Mouse (Mus musculus) midbrain, embryonic 14.5 days (tissue): ENCODE data around the gene Lamtor3. TPM values are rescaled to one million over a fixed set of nuclear protein-coding genes. Genes with fewer than 3 reads are reported as not detected.
"Not testable (repeated sequence)": the region's sequence is repeated elsewhere in the genome, so short reads cannot be mapped to it uniquely, and the experiment has no call there.

ENCODE experiments used
- ATAC-seq: fragments of 200-750 bp; cut with Nextera tagmentation; 2 replicates; pipeline ENCODE4 v1.8.0; 2017; ENCODE audit warnings: moderate number of reproducible peaks, moderate library complexity; ENCODE audit not compliant: low FRiP score, low TSS enrichment
- DNase-seq: peaks from one replicate; pipeline ENCODE4 v3.0.0-alpha.2; 2015
- H3K27ac ChIP-seq: fragments of 300-500 bp; sonication (generic); replicated peaks from 2 replicates; pipeline ENCODE4 v1.5.1; 2014; ENCODE audit warnings: mild to moderate bottlenecking, low read depth, low read length, moderate library complexity
- H3K27me3 ChIP-seq: fragments of 300-500 bp; sonication (generic); 2 replicates; pipeline ENCODE4 v1.6.1; 2014; ENCODE audit warnings: low read length, control low read depth, mixed read lengths; ENCODE audit not compliant: control insufficient read depth, insufficient read depth
- H3K36me3 ChIP-seq: fragments of 300-500 bp; sonication (generic); 2 replicates; pipeline ENCODE4 v1.6.1; 2014; ENCODE audit warnings: low read length, control low read depth; ENCODE audit not compliant: control insufficient read depth, insufficient read depth
- H3K4me1 ChIP-seq: fragments of 300-500 bp; sonication (generic); 2 replicates; pipeline ENCODE4 v1.6.1; 2014; ENCODE audit warnings: mild to moderate bottlenecking, antibody characterized with exemption, low read length, control low read depth; ENCODE audit not compliant: control insufficient read depth, insufficient read depth
- H3K4me2 ChIP-seq: fragments of 300-500 bp; sonication (generic); 2 replicates; pipeline ENCODE4 v1.6.1; 2014; ENCODE audit warnings: mild to moderate bottlenecking, low read length, moderate library complexity
- H3K4me3 ChIP-seq: fragments of 300-500 bp; sonication (generic); replicated peaks from 2 replicates; pipeline ENCODE4 v1.5.1; 2014; ENCODE audit warnings: low read depth, low read length
- H3K9ac ChIP-seq: fragments of 300-500 bp; sonication (generic); replicated peaks from 2 replicates; pipeline ENCODE4 v1.6.1; 2014; ENCODE audit warnings: mild to moderate bottlenecking, low read length, moderate library complexity
- H3K9me3 ChIP-seq: fragments of 300-500 bp; sonication (generic); 2 replicates; pipeline ENCODE4 v1.6.1; 2016; ENCODE audit warnings: low read length, control low read depth, mixed read lengths; ENCODE audit not compliant: control insufficient read depth
- whole genome bisulfite sequencing: fragments of 180-500 bp; shearing (Covaris S2); extraction: QIAGEN DNeasy Blood & Tissue Kit; methylation state at CpG from one replicate; pipeline ENCODE4 v1.1.7; 2014; 5-methylcytosine and 5-hydroxymethylcytosine counted together
- polyA plus RNA-seq: library from polyadenylated mRNA; unstranded; fragments of >200 nt; fragmentation: Nextera tagmentation; extraction: Ambion mirVana; gene quantifications from 2 replicates; pipeline ENCODE4 v1.2.1, GENCODE M21; 2014

Gene Lamtor3
- polyA plus RNA-seq, 1 experiment from 2014 or later, result 130 TPM

DNA sequence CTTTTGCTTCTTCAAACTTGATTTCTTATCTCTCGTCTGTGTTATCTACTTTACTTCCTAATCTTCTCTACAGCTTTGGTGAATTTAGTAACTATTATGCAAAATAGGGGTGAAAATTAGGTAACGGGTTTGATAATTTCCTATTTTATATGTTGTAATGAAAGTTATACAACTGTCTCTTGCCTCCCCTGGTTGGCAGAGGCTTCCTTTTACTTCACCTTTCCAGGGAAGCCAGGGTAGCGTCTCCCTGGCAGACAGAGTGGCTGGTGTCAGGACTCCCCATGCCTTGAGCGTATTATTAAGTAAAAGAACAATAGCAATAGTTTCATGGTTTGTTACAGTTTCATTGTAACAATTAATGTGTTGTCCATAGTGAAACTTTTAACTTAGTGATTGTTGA lies 24.5 kb upstream of the Lamtor3 start:
- Histone ChIP-seq H3K9ac (no peak overlapping the region), H3K4me1 (no peaks in the 10 kb centered on the region), H3K27me3 (no peaks in the 10 kb centered on the region), H3K4me2 (no peak overlapping the region), H3K9me3 (no peaks in the 10 kb centered on the region), H3K4me3 (no peak overlapping the region), H3K36me3 (peaks cover 34% of the 10 kb centered on the region), H3K27ac (no peak overlapping the region)
- ATAC-seq (no peak), DNase-seq (no peak)
- WGBS, result 72% methylated on average over 4 of the region's 4 CpGs

DNA sequence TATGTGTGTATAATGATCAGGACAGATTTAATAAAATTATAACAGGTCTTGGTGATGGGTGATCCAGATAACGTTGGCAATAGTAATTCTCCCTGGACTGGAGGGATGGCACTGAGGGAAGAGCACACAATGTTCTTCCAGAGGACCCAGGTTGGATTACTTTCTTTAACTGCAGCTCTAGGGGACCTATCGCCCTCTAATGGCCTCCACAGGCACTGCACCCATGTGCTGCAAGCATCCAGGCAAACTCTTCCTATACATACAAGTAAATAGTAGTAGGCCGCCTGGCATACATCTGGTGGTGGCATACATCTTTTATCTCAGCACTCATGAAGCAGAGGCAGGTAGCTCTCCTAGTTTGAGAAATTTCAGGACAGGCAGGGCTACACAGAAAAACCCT lies 23.1 kb upstream of the Lamtor3 start:
- ATAC-seq (no peak), DNase-seq (no peak)
- WGBS, result 93% methylated on average over 3 of the region's 3 CpGs
- Histone ChIP-seq H3K4me2 (no peak overlapping the region), H3K4me3 (no peak overlapping the region), H3K9me3 (no peaks in the 10 kb centered on the region), H3K36me3 (peaks cover 23% of the 10 kb centered on the region), H3K4me1 (no peaks in the 10 kb centered on the region), H3K27ac (no peak overlapping the region), H3K27me3 (no peaks in the 10 kb centered on the region), H3K9ac (no peak overlapping the region)

DNA sequence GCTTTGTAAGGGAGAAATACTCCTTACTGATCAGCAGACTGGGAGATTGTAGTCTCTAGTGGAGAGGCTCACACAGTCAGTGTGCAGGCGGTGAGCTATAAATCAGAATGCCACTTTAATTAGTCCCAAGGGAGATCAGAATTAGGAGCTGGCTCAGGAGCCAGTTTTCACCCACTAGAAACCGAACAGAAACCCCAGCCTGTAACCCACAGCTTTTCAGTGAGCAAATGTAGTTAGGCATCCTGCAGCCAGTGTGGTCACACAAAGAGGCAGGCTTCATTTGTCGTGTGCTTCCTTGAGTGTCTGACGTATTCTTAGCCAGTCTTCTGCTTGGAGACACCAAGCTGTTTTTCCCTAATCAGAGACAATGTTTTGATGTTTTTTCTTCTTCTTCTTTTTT lies 21.9 kb upstream of the Lamtor3 start:
- H3K9me3 ChIP-seq, result no peaks in the 10 kb centered on the region
- no peaks in the 10 kb centered on the region for H3K4me1 ChIP-seq
- H3K27me3 ChIP-seq, result no peaks in the 10 kb centered on the region
- ATAC-seq (no peak), DNase-seq (no peak)
- peaks cover 25% of the 10 kb centered on the region for H3K36me3 ChIP-seq
- no peak overlapping the region for H3K9ac ChIP-seq
- 81% methylated on average over 4 of the region's 4 CpGs for WGBS
- no peak overlapping the region for H3K4me2 ChIP-seq
- no peak overlapping the region for H3K4me3 ChIP-seq
- H3K27ac ChIP-seq, result no peak overlapping the region

DNA sequence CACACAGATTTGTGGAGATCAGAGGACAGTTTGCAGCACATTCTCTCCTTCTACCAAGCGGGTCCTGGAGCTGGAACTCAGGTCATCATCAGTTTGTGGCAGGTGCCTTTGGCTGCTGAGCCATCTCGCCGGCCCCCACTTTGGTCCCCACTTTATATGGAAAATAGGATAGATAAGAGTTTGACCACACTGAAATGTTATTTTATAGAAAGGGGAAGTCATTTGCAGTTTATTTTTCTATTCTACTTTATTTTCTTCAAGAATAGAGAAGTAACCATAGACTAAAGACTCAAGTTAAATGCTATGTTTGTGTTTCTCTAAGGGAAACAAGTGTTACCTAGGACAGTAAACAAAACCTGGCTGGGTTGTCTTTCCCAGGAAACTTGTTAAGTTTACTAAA lies 21.4 kb upstream of the Lamtor3 start:
- WGBS, result 93% methylated on average over 3 of the region's 3 CpGs
- DNase-seq (no peak), ATAC-seq (no peak)
- Histone ChIP-seq H3K27ac (no peak overlapping the region), H3K27me3 (no peaks in the 10 kb centered on the region), H3K9me3 (no peaks in the 10 kb centered on the region), H3K4me2 (no peak overlapping the region), H3K4me3 (no peak overlapping the region), H3K36me3 (peaks cover 25% of the 10 kb centered on the region), H3K9ac (no peak overlapping the region), H3K4me1 (no peaks in the 10 kb centered on the region)

DNA sequence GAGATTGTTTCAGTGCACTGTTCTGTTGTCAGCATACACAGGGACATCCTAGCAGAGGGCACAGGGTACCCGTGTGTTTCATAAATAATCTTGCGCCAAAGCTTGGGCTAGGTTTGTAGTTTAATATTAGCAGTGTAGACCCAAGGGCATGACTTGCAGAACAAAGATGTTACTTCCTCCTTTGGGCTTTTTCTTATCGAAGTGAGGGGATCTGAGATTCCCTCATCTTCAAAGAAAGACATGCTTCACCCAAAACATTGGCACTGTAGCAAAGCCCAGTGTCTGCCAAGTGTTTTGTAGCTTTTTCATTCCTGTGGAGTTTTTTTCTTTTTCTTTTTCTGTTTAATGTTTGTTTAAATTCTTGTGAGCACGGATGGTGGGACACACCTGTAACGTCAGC lies 20.6 kb upstream of the Lamtor3 start:
- WGBS, result 96% methylated on average over 5 of the region's 5 CpGs
- H3K36me3 ChIP-seq, result peaks cover 32% of the 10 kb centered on the region
- H3K27me3 ChIP-seq, result no peaks in the 10 kb centered on the region
- H3K27ac ChIP-seq, result no peak overlapping the region
- H3K4me1 ChIP-seq, result no peaks in the 10 kb centered on the region
- H3K4me2 ChIP-seq, result no peak overlapping the region
- no peak overlapping the region for H3K4me3 ChIP-seq
- ATAC-seq, result no peak
- H3K9me3 ChIP-seq, result no peaks in the 10 kb centered on the region
- no peak overlapping the region for H3K9ac ChIP-seq
- no peak for DNase-seq

DNA sequence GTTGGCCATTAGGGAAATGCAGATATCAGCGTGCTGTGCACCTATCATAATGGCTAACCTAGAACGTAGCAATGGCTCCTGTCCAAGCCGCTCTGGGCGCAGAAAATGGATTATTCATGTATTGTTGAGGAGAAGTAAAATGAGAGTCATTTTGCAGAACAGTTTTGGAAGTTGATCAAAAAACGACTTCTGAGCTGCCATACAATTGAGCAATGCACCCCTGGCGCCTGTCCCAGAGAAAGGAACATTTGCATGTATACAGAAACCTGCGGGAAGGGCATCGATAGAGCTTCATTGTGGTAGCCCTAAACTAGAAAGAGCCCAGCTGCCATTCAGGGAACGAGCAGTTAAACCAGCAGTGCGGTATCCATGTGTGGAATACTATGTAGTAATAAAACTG lies 18.2 kb upstream of the Lamtor3 start:
- no peaks in the 10 kb centered on the region for H3K4me1 ChIP-seq
- H3K9ac ChIP-seq, result no peak overlapping the region
- 72% methylated on average over 10 of the region's 10 CpGs for WGBS
- peak; percentile 51 for DNase-seq
- no peak overlapping the region for H3K27ac ChIP-seq
- H3K4me2 ChIP-seq, result no peak overlapping the region
- H3K4me3 ChIP-seq, result no peak overlapping the region
- peaks cover 36% of the 10 kb centered on the region for H3K36me3 ChIP-seq
- H3K27me3 ChIP-seq, result no peaks in the 10 kb centered on the region
- H3K9me3 ChIP-seq, result no peaks in the 10 kb centered on the region
- no peak for ATAC-seq

DNA sequence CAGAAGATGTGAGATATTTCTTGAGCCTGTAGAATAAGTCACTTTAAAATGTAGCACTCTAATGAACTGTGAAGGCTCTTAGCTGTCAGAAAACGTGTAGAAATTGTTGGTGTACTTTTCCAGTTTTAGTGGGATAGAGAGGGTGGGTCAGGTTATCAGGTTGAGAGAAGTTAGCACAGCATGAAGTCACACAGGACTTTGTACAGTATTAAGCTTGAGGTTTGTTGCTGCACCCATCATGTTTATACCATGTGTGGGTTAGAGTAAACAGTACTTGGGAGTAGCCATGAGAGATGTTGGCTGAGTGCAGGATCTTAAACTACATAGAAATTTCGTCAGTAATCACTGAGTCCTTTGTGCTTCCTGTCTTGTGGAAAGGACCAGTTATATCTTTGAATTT lies 5.2 kb upstream of the Lamtor3 start:
- Histone ChIP-seq H3K4me3 (no peak overlapping the region), H3K4me1 (peaks cover 8% of the 10 kb centered on the region; the same call in 1 of the 2 replicates), H3K9ac (no peak overlapping the region), H3K4me2 (no peak overlapping the region), H3K36me3 (no peaks in the 10 kb centered on the region), H3K27me3 (no peaks in the 10 kb centered on the region), H3K27ac (no peak overlapping the region), H3K9me3 (no peaks in the 10 kb centered on the region)
- WGBS, result 69% methylated on average over 2 of the region's 2 CpGs
- ATAC-seq (no peak), DNase-seq (no peak)

DNA sequence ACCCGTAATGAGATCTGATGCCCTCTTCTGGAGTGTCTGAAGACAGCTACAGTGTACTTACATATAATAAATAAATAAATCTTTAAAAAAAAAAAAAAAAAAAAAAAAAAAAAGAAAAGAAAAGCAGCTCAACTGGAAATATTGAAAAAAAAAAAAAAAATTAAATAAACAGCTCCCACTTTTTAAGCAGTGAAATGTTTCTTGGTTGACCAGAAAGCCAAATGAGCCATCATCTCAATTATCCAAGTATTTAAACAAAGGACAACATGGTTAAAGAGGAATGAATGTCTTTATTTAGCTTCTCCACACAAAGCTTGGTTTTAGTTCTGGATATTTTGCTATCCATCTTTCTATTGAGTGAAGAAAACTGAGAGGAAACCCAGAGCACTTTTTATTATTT lies 3.7 kb upstream of the Lamtor3 start:
- no CpG with 5 or more reads among the region's 1 CpGs for WGBS
- not testable (repeated sequence) for H3K9ac ChIP-seq, H3K36me3 ChIP-seq, H3K27ac ChIP-seq, DNase-seq, ATAC-seq, H3K9me3 ChIP-seq, H3K4me2 ChIP-seq, H3K4me3 ChIP-seq, H3K27me3 ChIP-seq
- H3K4me1 ChIP-seq, result peaks cover 15% of the 10 kb centered on the region

DNA sequence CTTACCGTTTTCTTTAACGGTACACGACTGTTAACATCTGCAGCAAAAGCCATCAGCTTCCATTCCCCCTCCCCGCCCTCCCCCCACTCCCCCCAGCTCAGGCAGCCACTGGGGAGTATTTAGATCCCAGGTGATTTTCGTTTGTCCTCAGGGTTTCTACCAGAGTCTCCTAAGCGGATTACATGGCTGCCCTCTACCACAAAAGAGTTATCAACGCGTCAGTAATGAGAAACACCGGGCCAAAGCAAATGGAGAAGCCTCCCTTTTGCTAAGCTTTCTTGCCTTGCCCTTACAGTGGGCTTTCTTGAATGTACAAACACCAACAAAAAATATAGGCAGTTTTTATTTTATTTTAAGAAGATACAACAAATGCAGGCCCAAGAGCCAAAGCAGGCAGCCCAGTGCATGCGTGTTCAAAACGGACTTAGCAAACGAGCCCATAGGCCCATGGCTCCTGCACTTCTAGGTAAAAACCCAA lies 573 bp upstream of the Lamtor3 start:
- Histone ChIP-seq H3K9ac (peak overlapping the region; percentile 54; the same call in 1 of the 2 replicates), H3K4me3 (peak overlapping the region; percentile 73), H3K9me3 (no peaks in the 10 kb centered on the region), H3K27ac (peak overlapping the region; percentile 89), H3K4me1 (peaks cover 16% of the 10 kb centered on the region), H3K36me3 (peaks cover 14% of the 10 kb centered on the region), H3K4me2 (peak overlapping the region; percentile 70), H3K27me3 (no peaks in the 10 kb centered on the region)
- ATAC-seq (peak; percentile 57; the same call in 1 of the 2 replicates), DNase-seq (peak; percentile 61)
- WGBS, result 3% methylated on average over 12 of the region's 12 CpGs
